Mouse (Mus musculus): ENCODE data around the gene Olfr1118.
"Not testable (repeated sequence)": the region's sequence is repeated elsewhere in the genome, so short reads cannot be mapped to it uniquely, and the experiment has no call there.

Gene Olfr1118

DNA sequence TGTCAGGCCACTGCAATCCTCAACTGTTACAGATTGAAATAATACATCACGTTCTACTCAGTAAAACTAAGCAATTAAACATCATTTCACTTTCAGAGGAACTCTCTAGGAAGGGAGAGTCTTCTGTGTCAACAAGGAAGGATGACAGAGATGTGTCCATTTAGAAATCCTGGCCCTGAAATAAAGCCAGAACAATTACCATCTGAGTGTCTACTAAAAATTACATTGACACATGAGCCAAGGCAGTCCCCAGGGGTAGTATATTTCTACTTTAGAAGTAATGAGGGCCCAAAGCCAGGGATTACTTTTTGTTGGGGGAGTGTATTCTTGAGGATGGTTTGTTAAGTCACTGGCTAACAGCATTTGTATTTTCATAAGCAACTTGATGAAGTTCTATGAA, at the start of gene Olfr1118:
Olfr1118 (plus strand) TSS at position 301 of the 400 bp plus-strand sequence.
- no peak for DNase-seq

GRCm38 (mm10) chr2:87267234-87267633, 40.1 kb upstream of the Olfr1118 start, which contains the start of gene Olfr1116:
Gene Olfr1116, plus strand, starts transcription at chr2:87267534.
- DNase-seq = no peak

- DNase-seq = not testable (repeated sequence)
These were observed 13.4 kb upstream of the Olfr1118 start for GRCm38 (mm10) chr2:87293977-87294376.

DNA sequence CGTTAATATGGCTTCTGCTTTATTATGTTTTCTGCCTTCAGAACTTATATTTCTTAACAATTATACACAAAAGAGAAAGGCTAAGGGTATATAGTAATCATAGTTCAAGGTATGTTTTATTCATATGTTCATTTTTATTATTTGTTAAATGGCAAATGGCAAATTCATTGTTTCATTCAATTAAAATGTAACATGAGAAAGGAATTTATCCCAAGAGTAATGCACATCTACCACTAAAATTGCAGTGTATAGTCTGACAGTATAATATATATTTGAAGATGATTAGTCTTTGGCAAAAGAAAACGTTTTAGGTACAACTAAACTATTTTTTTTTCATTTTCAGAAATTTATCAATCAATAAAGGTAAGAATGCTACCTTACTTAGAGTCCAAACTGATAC, 47.1 kb downstream of the Olfr1118 start, which contains the start of gene Olfr1120:
Olfr1120 (plus strand) TSS at position 301 of the 400 bp plus-strand sequence.
- no peak for DNase-seq

DNA sequence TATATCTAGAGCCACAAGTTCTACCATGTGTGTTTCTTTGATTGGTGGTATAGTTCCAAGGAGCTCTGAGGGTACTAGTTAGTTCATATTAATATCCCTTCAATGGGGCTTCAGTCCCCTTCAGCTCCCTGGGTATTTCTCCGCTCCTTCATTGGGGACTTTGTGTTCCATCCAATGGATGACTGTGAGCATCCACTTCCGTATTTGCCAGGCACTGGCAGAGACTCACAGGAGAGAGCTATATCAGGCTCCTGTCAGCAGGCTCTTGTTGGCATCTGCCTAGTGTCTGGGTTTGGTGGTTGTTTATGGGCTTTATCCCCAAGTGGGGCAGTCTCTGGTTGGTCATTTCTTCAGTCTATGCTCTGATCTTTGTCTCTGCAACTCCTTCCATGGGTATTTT, 52.7 kb downstream of the Olfr1118 start:
- DNase-seq = not testable (repeated sequence)
